Mouse (Mus musculus) myocyte (in vitro differentiated cells): ENCODE results near the gene Sppl2c.

ENCODE experiments used
- CEBPB ChIP-seq: IDR thresholded peaks from 2 replicates; pipeline ENCODE4 v1.6.1; 2011; ENCODE audit warnings: mild to moderate bottlenecking, moderate library complexity; ENCODE audit not compliant: poor library complexity, insufficient read depth, severe bottlenecking
- E2F4 ChIP-seq: IDR thresholded peaks from one replicate; pipeline ENCODE4 v1.6.1; 2011; ENCODE audit warnings: mild to moderate bottlenecking, control low read depth, moderate library complexity; ENCODE audit not compliant: insufficient read depth
- MAX ChIP-seq: IDR thresholded peaks from one replicate; pipeline ENCODE4 v1.6.1; 2011; ENCODE audit warnings: low read depth, mild to moderate bottlenecking, control low read depth
- MYOD1 ChIP-seq, 3 experiments: IDR thresholded peaks; one replicate each; pipeline ENCODE4 v1.6.1; 2011; ENCODE audit warnings: control low read depth in 2 of 3, low read depth in 2 of 3, mild to moderate bottlenecking in 2 of 3, moderate library complexity in 1 of 3; ENCODE audit not compliant: insufficient read length in 2 of 3, control insufficient read depth in 1 of 3
- MYOG ChIP-seq, 3 experiments: IDR thresholded peaks; one replicate each; pipeline ENCODE4 v1.6.1; 2011; ENCODE audit warnings: control low read depth in 2 of 3, low read depth in 2 of 3, mild to moderate bottlenecking in 2 of 3; ENCODE audit not compliant: insufficient read length in 2 of 3, control insufficient read depth in 1 of 3, insufficient read depth in 1 of 3
- POLR2A ChIP-seq: IDR thresholded peaks from one replicate; pipeline ENCODE4 v1.6.1; 2011; ENCODE audit warnings: low read depth, mild to moderate bottlenecking, control low read depth, moderate library complexity; ENCODE audit not compliant: insufficient read length
- REST ChIP-seq: IDR thresholded peaks from one replicate; pipeline ENCODE4 v1.6.1; 2011; ENCODE audit warnings: mild to moderate bottlenecking, control low read depth, moderate library complexity; ENCODE audit not compliant: insufficient read depth, insufficient read length
- SRF ChIP-seq: IDR thresholded peaks from one replicate; pipeline ENCODE4 v1.6.1; 2011; ENCODE audit warnings: low read depth; ENCODE audit not compliant: control insufficient read depth, insufficient read length
- TCF12 ChIP-seq: IDR thresholded peaks from one replicate; pipeline ENCODE4 v1.6.1; 2011; ENCODE audit warnings: mild to moderate bottlenecking, control low read depth; ENCODE audit not compliant: poor library complexity, insufficient read depth, severe bottlenecking
- TCF3 ChIP-seq: IDR thresholded peaks from one replicate; pipeline ENCODE4 v1.6.1; 2011; ENCODE audit warnings: low read depth, control low read depth; ENCODE audit not compliant: insufficient read length
- USF1 ChIP-seq: IDR thresholded peaks from one replicate; pipeline ENCODE4 v1.6.1; 2011; ENCODE audit warnings: low read depth, mild to moderate bottlenecking, control low read depth, moderate library complexity

DNA sequence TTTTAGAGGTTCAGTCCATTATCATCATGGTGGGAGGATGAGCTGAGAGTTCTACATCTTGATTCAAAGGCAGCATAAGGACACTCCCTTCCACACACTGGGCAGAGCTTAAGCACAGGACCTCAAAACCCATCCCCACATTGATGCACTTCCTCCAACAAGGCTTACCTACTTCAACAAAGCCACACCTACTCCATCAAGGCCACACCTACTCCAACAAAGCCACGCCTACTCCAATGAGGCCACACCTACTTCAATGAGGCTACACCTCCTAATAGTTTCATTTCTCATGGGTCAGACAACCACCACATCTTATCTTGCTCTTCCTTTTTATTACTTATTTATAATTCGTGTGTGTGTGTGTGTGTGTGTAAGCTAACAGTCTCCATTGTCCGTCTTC lies 22.9 kb downstream of the Sppl2c start:
- TF ChIP-seq SRF (no peak), POLR2A (no peak), MYOG (IDR thresholded peaks at IDR 0.05; ENCODE audit: control insufficient read depth in 1 of 3, insufficient read depth in 1 of 3, insufficient read length in 2 of 3, low read depth in 2 of 3) (no peak), USF1 (no peak), E2F4 (no peak), TCF3 (no peak), TCF12 (no peak), CEBPB (no peak), MAX (no peak), REST (no peak), MYOD1 (IDR thresholded peaks at IDR 0.05; ENCODE audit: control insufficient read depth in 1 of 3, insufficient read length in 2 of 3, low read depth in 2 of 3) (no peak)
